Comparison of ENCODE assay signal across 8 mouse cellular contexts in genomic region chr13:100669291-100670022, GRCm38 (mm10). TPM values are rescaled to one million over a fixed set of nuclear protein-coding genes. Genes with fewer than 3 reads are reported as not detected.
DNase-seq lines count a peak whose midpoint lies in the region; ATAC-seq and TF ChIP-seq lines count a peak whose summit lies in the region.

Ccdc125 (plus strand) TSS chr13:100669717.

- under 1% methylated on average over 44 of the region's 44 CpGs for WGBS in intestine, postnatal 0 days
- under 1% methylated on average over 44 of the region's 44 CpGs for WGBS in neural tube, embryonic 14.5 days

- H3K9me3 ChIP-seq in intestine, postnatal 0 days (ENCODE audit: control insufficient read depth): no peaks in the 10 kb centered on the region
- no peaks in the 10 kb centered on the region for H3K9me3 ChIP-seq in neural tube, embryonic 14.5 days (ENCODE audit: control insufficient read depth, low read length)

- no peaks in the 10 kb centered on the region; the same call in 1 of the 2 replicates for H3K36me3 ChIP-seq in intestine, postnatal 0 days (ENCODE audit: control insufficient read depth, insufficient read depth)
- peaks cover 10% of the 10 kb centered on the region for H3K36me3 ChIP-seq in neural tube, embryonic 14.5 days (ENCODE audit: control insufficient read depth, insufficient read depth, low read length)

- H3K9ac ChIP-seq in intestine, postnatal 0 days (ENCODE audit: low read depth, low read length): peak within 1 kb of the TSS; percentile 79
- peak within 1 kb of the TSS; percentile 46 for H3K9ac ChIP-seq in neural tube, embryonic 14.5 days (replicated peaks; ENCODE audit: low read depth, low read length)

- ATAC-seq in intestine, postnatal 0 days: peak; percentile 71
- ATAC-seq in neural tube, embryonic 14.5 days (ENCODE audit: low read depth): peak; percentile 83
- ATAC-seq in frontal cortex, adult (ENCODE audit: low TSS enrichment): no peak

- H3K4me3 ChIP-seq in intestine, postnatal 0 days (ENCODE audit: low read depth, low read length): peak within 1 kb of the TSS; percentile 68
- H3K4me3 ChIP-seq in neural tube, embryonic 14.5 days (ENCODE audit: low read depth, low read length): peak within 1 kb of the TSS; percentile 36

- TF ChIP-seq CTCF in intestine, postnatal 0 days (IDR thresholded peaks at IDR 0.05; ENCODE audit: low read depth): no peak

- H3K4me2 ChIP-seq in intestine, postnatal 0 days (replicated peaks; ENCODE audit: low read depth): peak within 1 kb of the TSS; percentile 73
- H3K4me2 ChIP-seq in neural tube, embryonic 14.5 days (ENCODE audit: low read depth, low read length): peak within 1 kb of the TSS; percentile 60

- no peaks in the 10 kb centered on the region for H3K27me3 ChIP-seq in intestine, postnatal 0 days (replicated peaks; ENCODE audit: control insufficient read depth, insufficient read depth, low read length)
- no peaks in the 10 kb centered on the region for H3K27me3 ChIP-seq in neural tube, embryonic 14.5 days (ENCODE audit: control insufficient read depth, insufficient read depth, low read length)

- no peaks in the 10 kb centered on the region for H3K4me1 ChIP-seq in intestine, postnatal 0 days (replicated peaks; ENCODE audit: control insufficient read depth, insufficient read depth, low read length)
- H3K4me1 ChIP-seq in neural tube, embryonic 14.5 days (ENCODE audit: control insufficient read depth, insufficient read depth, low read length): no peaks in the 10 kb centered on the region

- peak within 1 kb of the TSS; percentile 80 for H3K27ac ChIP-seq in intestine, postnatal 0 days (ENCODE audit: low read depth, low read length)
- H3K27ac ChIP-seq in neural tube, embryonic 14.5 days (ENCODE audit: low read depth, low read length): no peak within 1 kb of the TSS

- peak; percentile 62 for DNase-seq in CD4-positive, CD25-positive, alpha-beta regulatory T cell, adult 2 months (ENCODE audit: low read depth, low spot score)
- peak; percentile 35 for DNase-seq in adrenal gland, adult 2 months
- DNase-seq in forelimb bud, embryonic 11.5 days (ENCODE audit: low read depth, low spot score): peak; percentile 43
- DNase-seq in lung, adult 18-20 months: peak; percentile 24 to 32
- DNase-seq in thymus, postnatal 4 days: peak; percentile 69

RNA-seq across cellular contexts. Expression of gene Ccdc125, which starts in this region (rescaled TPM):
- total RNA-seq in adrenal gland, adult 2 months (2021): 1 to 10 TPM; 1.1 to 1.5 TPM
- 0.06 and 0.29 TPM in 2 replicates for polyA plus RNA-seq in adrenal gland, adult 2 months (2012; rRNA removed)
- 3.2 and 4.1 TPM in 2 replicates for polyA plus RNA-seq in intestine, postnatal 0 days (2015; fragmentation: Nextera tagmentation; extraction: Ambion mirVana)
- polyA plus RNA-seq in neural tube, embryonic 14.5 days (2014; fragmentation: Nextera tagmentation; extraction: Ambion mirVana): 1.1 and 1.6 TPM in 2 replicates
